In the genomic region with DNA sequence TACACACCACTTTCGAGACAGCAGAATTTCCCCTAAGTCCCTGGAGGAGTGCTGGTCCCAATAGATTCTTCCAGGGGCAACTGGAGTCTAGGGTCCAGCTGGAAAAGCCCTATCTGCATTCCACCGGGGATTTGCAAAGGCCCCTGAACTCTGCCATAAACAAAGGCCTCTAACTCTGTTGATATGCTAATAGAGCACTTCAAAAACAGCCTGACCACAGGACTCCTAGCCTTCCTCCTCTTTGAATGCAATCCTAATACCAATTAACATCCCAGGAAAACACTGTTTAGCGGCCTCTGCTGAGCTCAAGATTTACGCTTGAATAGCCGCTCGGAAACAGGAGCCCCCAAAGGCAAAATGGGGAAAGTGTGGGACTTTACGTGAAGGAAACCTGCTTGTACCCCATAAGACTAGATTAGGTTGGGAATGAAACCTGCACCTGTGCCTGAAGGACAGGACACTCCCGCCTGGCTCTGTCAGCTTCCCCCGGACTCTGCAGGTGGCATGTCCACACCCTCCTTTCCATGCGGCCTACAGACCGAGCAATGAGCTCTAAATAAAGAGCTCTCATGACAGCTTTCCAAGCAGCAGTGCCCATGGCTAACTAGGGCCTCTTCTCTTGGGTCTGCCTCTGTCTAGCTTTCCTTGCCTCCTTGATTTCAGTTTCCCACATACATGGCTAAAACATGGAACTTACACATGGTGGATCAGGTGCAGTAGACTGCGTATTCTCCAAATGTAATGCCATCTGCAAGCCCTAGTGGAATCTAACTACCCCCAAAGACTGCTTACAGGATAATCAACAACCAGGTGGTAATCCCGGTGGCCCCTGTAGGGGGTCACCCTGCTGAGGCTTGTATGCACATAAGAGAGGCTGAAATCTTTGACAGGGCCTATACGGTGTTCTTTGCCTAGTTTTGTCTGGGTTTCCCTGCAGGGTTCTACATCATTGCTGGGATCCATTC, we compare ENCODE assay signal across 11 mouse cellular contexts. TPM values are rescaled to one million over a fixed set of nuclear protein-coding genes. Genes with fewer than 3 reads are reported as not detected.
DNase-seq lines count a peak whose midpoint lies in the region; ATAC-seq and TF ChIP-seq lines count a peak whose summit lies in the region.
"Had no signal": no experiment of that assay in that cellular context is flagged by ENCODE, and none has a peak within 500 bp of the region (broad histone marks: within the 10 kb centered on the region; RNA-seq: fewer than 3 reads in every experiment).

No protein-coding gene starts in this region.

- H3K27ac ChIP-seq in ES-Bruce4 (ENCODE audit: insufficient read depth, low read length), result peak overlapping the region; percentile 94
- H3K27ac ChIP-seq in forebrain, embryonic 14.5 days (ENCODE audit: low read depth, low read length), result peak overlapping the region; percentile 63
- H3K27ac ChIP-seq in midbrain, embryonic 13.5 days, result peak overlapping the region; percentile 78

- H3K27me3 ChIP-seq in ES-Bruce4 (ENCODE audit: control insufficient read depth, insufficient read depth, low read length, poor library complexity, severe bottlenecking), result no peaks in the 10 kb centered on the region
- no peaks in the 10 kb centered on the region for H3K27me3 ChIP-seq in forebrain, embryonic 14.5 days (replicated peaks; ENCODE audit: control insufficient read depth, insufficient read depth, low read length)
- H3K27me3 ChIP-seq in midbrain, embryonic 13.5 days, result no peaks in the 10 kb centered on the region

- peak; percentile 97 for TF ChIP-seq EP300 in ES-Bruce4 (IDR thresholded peaks at IDR 0.05; ENCODE audit: insufficient read depth, low read depth, low read length)

- TF ChIP-seq POLR2A in ES-Bruce4 (IDR thresholded peaks at IDR 0.05; ENCODE audit: insufficient read depth, low read length), result no peak

- DNase-seq in Muller cell, postnatal 12 days (ENCODE audit: inconsistent ontology term), result peak; percentile 77
- peak; percentile 84 for DNase-seq in forebrain, embryonic 14.5 days (ENCODE audit: low spot score)
- no peak for DNase-seq in frontal cortex, adult 2 months (ENCODE audit: extremely low spot score in 1 of 2, low spot score in 1 of 2)
- DNase-seq in right cerebral cortex, postnatal 25 days, result no peak
- no peak for DNase-seq in urinary bladder, postnatal 14 days (ENCODE audit: low spot score)
- DNase-seq: adrenal gland, postnatal 36 days; cerebellum, postnatal 14 days; heart, postnatal 4 days had no signal

- H3K4me1 ChIP-seq in ES-Bruce4 (ENCODE audit: control insufficient read depth, insufficient read depth, low read length), result peaks cover 9% of the 10 kb centered on the region
- peaks cover 23% of the 10 kb centered on the region for H3K4me1 ChIP-seq in forebrain, embryonic 14.5 days (ENCODE audit: control insufficient read depth, insufficient read depth, low read length)
- peaks cover 35% of the 10 kb centered on the region for H3K4me1 ChIP-seq in midbrain, embryonic 13.5 days (replicated peaks)

- H3K4me3 ChIP-seq in ES-Bruce4 (ENCODE audit: low read depth, low read length), result 0 out of 2 replicates have a peak overlapping the region, but pooled peaks have one; percentile 8
- H3K4me3 ChIP-seq in forebrain, embryonic 14.5 days (ENCODE audit: low read depth, low read length), result no peak overlapping the region
- no peak overlapping the region for H3K4me3 ChIP-seq in midbrain, embryonic 13.5 days (replicated peaks)

- no peaks in the 10 kb centered on the region for H3K9me3 ChIP-seq in ES-Bruce4 (replicated peaks; ENCODE audit: control insufficient read depth, insufficient read depth, low read length, poor library complexity, severe bottlenecking)
- no peaks in the 10 kb centered on the region for H3K9me3 ChIP-seq in forebrain, embryonic 14.5 days (replicated peaks; ENCODE audit: control insufficient read depth, low read length)
- H3K9me3 ChIP-seq in midbrain, embryonic 13.5 days, result no peaks in the 10 kb centered on the region

- WGBS in forebrain, embryonic 14.5 days, result 3% methylated on average over 14 of the region's 14 CpGs
- 4% methylated on average over 14 of the region's 14 CpGs for WGBS in midbrain, embryonic 13.5 days

- H3K36me3 ChIP-seq in ES-Bruce4 (ENCODE audit: control insufficient read depth, insufficient read depth, low read length, poor library complexity, severe bottlenecking), result no peaks in the 10 kb centered on the region
- H3K36me3 ChIP-seq in forebrain, embryonic 14.5 days (ENCODE audit: control insufficient read depth, insufficient read depth, low read length), result no peaks in the 10 kb centered on the region
- no peaks in the 10 kb centered on the region for H3K36me3 ChIP-seq in midbrain, embryonic 13.5 days

- peak overlapping the region; percentile 18 for H3K4me2 ChIP-seq in forebrain, embryonic 14.5 days (ENCODE audit: low read length)
- peak overlapping the region; percentile 38 for H3K4me2 ChIP-seq in midbrain, embryonic 13.5 days (replicated peaks)

- H3K9ac ChIP-seq in ES-Bruce4 (ENCODE audit: low read depth, poor library complexity, severe bottlenecking), result no peak overlapping the region
- H3K9ac ChIP-seq in forebrain, embryonic 14.5 days (ENCODE audit: low read length), result no peak overlapping the region
- no peak overlapping the region for H3K9ac ChIP-seq in midbrain, embryonic 13.5 days (replicated peaks)

- no peak for TF ChIP-seq CTCF in ES-Bruce4 (IDR thresholded peaks at IDR 0.05; ENCODE audit: low read depth, low read length)

- peak; percentile 87 for ATAC-seq in forebrain, embryonic 14.5 days
- peak; percentile 78 for ATAC-seq in midbrain, embryonic 13.5 days
- no peak for ATAC-seq in erythroid progenitor cell, adult 5-6 weeks (replicated peaks; ENCODE audit: low FRiP score, poor library complexity, severe bottlenecking)

RNA-seq across cellular contexts. Expression of gene Arl4c, which starts 32.9 kb away (rescaled TPM):
- polyA plus RNA-seq in ES-Bruce4 (2011; ENCODE audit: insufficient read depth, insufficient read length, low read depth, missing spikeins), result 106 and 108 TPM in 2 replicates
- 16.3 and 17.4 TPM in 2 replicates for polyA plus RNA-seq in forebrain, embryonic 14.5 days (2014; fragmentation: Nextera tagmentation; extraction: Ambion mirVana)
- polyA plus RNA-seq in midbrain, embryonic 13.5 days (2015; fragmentation: Nextera tagmentation; extraction: Ambion mirVana), result 45.6 and 47.7 TPM in 2 replicates
- 19.9 and 22.6 TPM in 2 replicates for polyA plus RNA-seq in frontal cortex, adult 2 months (2012; rRNA removed)
- total RNA-seq in erythroid progenitor cell, adult 5-6 weeks (2015; ENCODE audit: low replicate concordance), result 2.9 and 4.0 TPM in 2 replicates
- total RNA-seq in erythroid progenitor cell, adult 5-6 weeks (2017; ENCODE audit: low replicate concordance), result 2.6 and 4.7 TPM in 2 replicates

Comparison
In these comparisons a context has a peak if more than half of its experiments do, and no peak if none do; other contexts are left out.
1. DNase-seq: peak in Muller cell, postnatal 12 days (single experiment) and forebrain, embryonic 14.5 days (single experiment); none in frontal cortex, adult 2 months (0 of 2), right cerebral cortex, postnatal 25 days (single experiment) and urinary bladder, postnatal 14 days (single experiment).
2. Peak in every context shown above with its lines, with median percentiles within 50 percentile points of each other: H3K27ac ChIP-seq.